Mouse (Mus musculus): Measurements from ENCODE around the gene Dlg2. TPM values are rescaled to one million over a fixed set of nuclear protein-coding genes. Genes with fewer than 3 reads are reported as not detected.

Dlg2 gene
- polyA plus RNA-seq, 1 experiment = 89.8 TPM

GRCm38 (mm10) chr7:92048876-92049275 is 1572.4 kb downstream of the Dlg2 start:
- 94% methylated on average over 1 of the region's 1 CpGs for WGBS
- no peak for DNase-seq
- H3K27ac ChIP-seq (ENCODE audit: insufficient read depth, low read length) = no peak overlapping the region

GRCm38 (mm10) chr7:92066851-92067250 is 1590.4 kb downstream of the Dlg2 start:
- no peaks in the 10 kb centered on the region for H3K27me3 ChIP-seq (ENCODE audit: control insufficient read depth, insufficient read depth, low read length)
- H3K4me1 ChIP-seq (ENCODE audit: control insufficient read depth, insufficient read depth, low read length) = no peaks in the 10 kb centered on the region
- TF ChIP-seq CTCF (IDR thresholded peaks at IDR 0.05; ENCODE audit: borderline replicate concordance, insufficient read depth, low read depth, low read length) (no peak), POLR2A (IDR thresholded peaks at IDR 0.05; ENCODE audit: borderline replicate concordance, insufficient read depth, low read length) (no peak)
- WGBS = 55% methylated on average over 4 of the region's 4 CpGs
- no peak overlapping the region for H3K4me3 ChIP-seq (replicated peaks; ENCODE audit: insufficient read depth, low read depth, low read length)
- no peak overlapping the region for H3K27ac ChIP-seq (ENCODE audit: insufficient read depth, low read length)
- no peak for DNase-seq

More at GRCm38 (mm10) chr7:92048876-92049275, 1572.4 kb downstream of the Dlg2 start:
- Histone ChIP-seq H3K27me3 (ENCODE audit: control insufficient read depth, insufficient read depth, low read length) (no peaks in the 10 kb centered on the region), H3K4me3 (replicated peaks; ENCODE audit: insufficient read depth, low read depth, low read length) (no peak overlapping the region), H3K4me1 (ENCODE audit: control insufficient read depth, insufficient read depth, low read length) (no peaks in the 10 kb centered on the region)
- TF ChIP-seq POLR2A (IDR thresholded peaks at IDR 0.05; ENCODE audit: borderline replicate concordance, insufficient read depth, low read length) (no peak), CTCF (IDR thresholded peaks at IDR 0.05; ENCODE audit: borderline replicate concordance, insufficient read depth, low read depth, low read length) (no peak)

- TF ChIP-seq CTCF (IDR thresholded peaks at IDR 0.05; ENCODE audit: borderline replicate concordance, insufficient read depth, low read depth, low read length) (no peak), POLR2A (IDR thresholded peaks at IDR 0.05; ENCODE audit: borderline replicate concordance, insufficient read depth, low read length) (no peak)
- no peaks in the 10 kb centered on the region for H3K4me1 ChIP-seq (ENCODE audit: control insufficient read depth, insufficient read depth, low read length)
Observed at GRCm38 (mm10) chr7:92087429-92087828, 1611.0 kb downstream of the Dlg2 start.

GRCm38 (mm10) chr7:92093860-92094259 is 1617.4 kb downstream of the Dlg2 start:
- no peaks in the 10 kb centered on the region for H3K4me1 ChIP-seq (ENCODE audit: control insufficient read depth, insufficient read depth, low read length)
- peak; percentile 63 to 68 for DNase-seq
- H3K27me3 ChIP-seq (ENCODE audit: control insufficient read depth, insufficient read depth, low read length) = no peaks in the 10 kb centered on the region
- no peak overlapping the region for H3K4me3 ChIP-seq (replicated peaks; ENCODE audit: insufficient read depth, low read depth, low read length)
- TF ChIP-seq CTCF (IDR thresholded peaks at IDR 0.05; ENCODE audit: borderline replicate concordance, insufficient read depth, low read depth, low read length) (peak; percentile 90), POLR2A (IDR thresholded peaks at IDR 0.05; ENCODE audit: borderline replicate concordance, insufficient read depth, low read length) (no peak)
- H3K27ac ChIP-seq (ENCODE audit: insufficient read depth, low read length) = no peak overlapping the region
- 3% methylated on average over 3 of the region's 3 CpGs for WGBS

More at GRCm38 (mm10) chr7:92087429-92087828, 1611.0 kb downstream of the Dlg2 start:
- Histone ChIP-seq H3K4me3 (replicated peaks; ENCODE audit: insufficient read depth, low read depth, low read length) (no peak overlapping the region), H3K27ac (ENCODE audit: insufficient read depth, low read length) (no peak overlapping the region), H3K27me3 (ENCODE audit: control insufficient read depth, insufficient read depth, low read length) (no peaks in the 10 kb centered on the region)
- no peak for DNase-seq
- WGBS = 36% methylated on average over 2 of the region's 3 CpGs

GRCm38 (mm10) chr7:92095198-92095597 is 1618.7 kb downstream of the Dlg2 start:
- TF ChIP-seq CTCF (IDR thresholded peaks at IDR 0.05; ENCODE audit: borderline replicate concordance, insufficient read depth, low read depth, low read length) (no peak), POLR2A (IDR thresholded peaks at IDR 0.05; ENCODE audit: borderline replicate concordance, insufficient read depth, low read length) (no peak)
- H3K27ac ChIP-seq (ENCODE audit: insufficient read depth, low read length) = no peak overlapping the region
- no peak overlapping the region for H3K4me3 ChIP-seq (replicated peaks; ENCODE audit: insufficient read depth, low read depth, low read length)
- no peak for DNase-seq
- no peaks in the 10 kb centered on the region for H3K4me1 ChIP-seq (ENCODE audit: control insufficient read depth, insufficient read depth, low read length)
- 52% methylated on average over 3 of the region's 3 CpGs for WGBS
- no peaks in the 10 kb centered on the region for H3K27me3 ChIP-seq (ENCODE audit: control insufficient read depth, insufficient read depth, low read length)

- TF ChIP-seq CTCF (IDR thresholded peaks at IDR 0.05; ENCODE audit: borderline replicate concordance, insufficient read depth, low read depth, low read length) (no peak), POLR2A (IDR thresholded peaks at IDR 0.05; ENCODE audit: borderline replicate concordance, insufficient read depth, low read length) (no peak)
- 24% methylated on average over 2 of the region's 2 CpGs for WGBS
- no peak overlapping the region for H3K4me3 ChIP-seq (replicated peaks; ENCODE audit: insufficient read depth, low read depth, low read length)
- DNase-seq = no peak
- H3K4me1 ChIP-seq (ENCODE audit: control insufficient read depth, insufficient read depth, low read length) = no peaks in the 10 kb centered on the region; the same call in 1 of the 2 replicates
- H3K27ac ChIP-seq (ENCODE audit: insufficient read depth, low read length) = no peak overlapping the region
- no peaks in the 10 kb centered on the region for H3K27me3 ChIP-seq (ENCODE audit: control insufficient read depth, insufficient read depth, low read length)
Observed at GRCm38 (mm10) chr7:92100847-92101246, 1624.4 kb downstream of the Dlg2 start.

- H3K27me3 ChIP-seq (ENCODE audit: control insufficient read depth, insufficient read depth, low read length) = no peaks in the 10 kb centered on the region
- peak; percentile 27; the same call in 1 of the 2 replicates for TF ChIP-seq CTCF (IDR thresholded peaks at IDR 0.05; ENCODE audit: borderline replicate concordance, insufficient read depth, low read depth, low read length)
- no peak for TF ChIP-seq POLR2A (IDR thresholded peaks at IDR 0.05; ENCODE audit: borderline replicate concordance, insufficient read depth, low read length)
- no peak overlapping the region for H3K27ac ChIP-seq (ENCODE audit: insufficient read depth, low read length)
- H3K4me3 ChIP-seq (replicated peaks; ENCODE audit: insufficient read depth, low read depth, low read length) = no peak overlapping the region
- DNase-seq = peak; percentile 67 to 68
- WGBS = 22% methylated on average over 4 of the region's 4 CpGs
- H3K4me1 ChIP-seq (ENCODE audit: control insufficient read depth, insufficient read depth, low read length) = no peaks in the 10 kb centered on the region; the same call in 1 of the 2 replicates
Observed at GRCm38 (mm10) chr7:92102892-92103543, 1626.5 kb downstream of the Dlg2 start.

GRCm38 (mm10) chr7:92105477-92105876 is 1629.0 kb downstream of the Dlg2 start:
- DNase-seq = peak in 1 of 2 experiments; percentile 28
- Histone ChIP-seq H3K27ac (ENCODE audit: insufficient read depth, low read length) (no peak overlapping the region), H3K4me3 (replicated peaks; ENCODE audit: insufficient read depth, low read depth, low read length) (no peak overlapping the region), H3K27me3 (ENCODE audit: control insufficient read depth, insufficient read depth, low read length) (no peaks in the 10 kb centered on the region), H3K4me1 (ENCODE audit: control insufficient read depth, insufficient read depth, low read length) (no peaks in the 10 kb centered on the region; the same call in 1 of the 2 replicates)
- 29% methylated on average over 2 of the region's 2 CpGs for WGBS
- TF ChIP-seq CTCF (IDR thresholded peaks at IDR 0.05; ENCODE audit: borderline replicate concordance, insufficient read depth, low read depth, low read length) (peak; percentile 28; the same call in 1 of the 2 replicates), POLR2A (IDR thresholded peaks at IDR 0.05; ENCODE audit: borderline replicate concordance, insufficient read depth, low read length) (no peak)
